Mouse (Mus musculus) megakaryocyte, embryonic 14.5 days (primary cell): ENCODE results near the gene Tmem211.

Experiments used
- FLI1 ChIP-seq: IDR thresholded peaks from 2 replicates; pipeline ENCODE4 v1.6.1; 2012; ENCODE audit warnings: low read length, inconsistent platforms, mixed read lengths
- GATA1 ChIP-seq: IDR thresholded peaks from 3 replicates; pipeline ENCODE4 v1.6.1; 2012; ENCODE audit warnings: mixed read lengths, low read length, inconsistent platforms, borderline replicate concordance

GRCm38 (mm10) chr5:113217076-113217475 lies 9.6 kb upstream of the Tmem211 start:
- TF ChIP-seq GATA1, result no peak
- TF ChIP-seq FLI1, result no peak
